Mouse (Mus musculus): Measurements from ENCODE around the gene Prrxl1. TPM values are rescaled to one million over a fixed set of nuclear protein-coding genes. Genes with fewer than 3 reads are reported as not detected.

The Prrxl1 gene
- total RNA-seq, 1 experiment from 2014 or later = not detected

GRCm38 (mm10) chr14:32696344-32696743, 97.1 kb downstream of the Prrxl1 start:
- no peak for ATAC-seq (ENCODE audit: extremely low read depth, insufficient number of reproducible peaks, low FRiP score, poor library complexity, severe bottlenecking)

- no peak for ATAC-seq (ENCODE audit: extremely low read depth, insufficient number of reproducible peaks, low FRiP score, poor library complexity, severe bottlenecking)
Observed at GRCm38 (mm10) chr14:32697774-32698173, 98.6 kb downstream of the Prrxl1 start.

DNA sequence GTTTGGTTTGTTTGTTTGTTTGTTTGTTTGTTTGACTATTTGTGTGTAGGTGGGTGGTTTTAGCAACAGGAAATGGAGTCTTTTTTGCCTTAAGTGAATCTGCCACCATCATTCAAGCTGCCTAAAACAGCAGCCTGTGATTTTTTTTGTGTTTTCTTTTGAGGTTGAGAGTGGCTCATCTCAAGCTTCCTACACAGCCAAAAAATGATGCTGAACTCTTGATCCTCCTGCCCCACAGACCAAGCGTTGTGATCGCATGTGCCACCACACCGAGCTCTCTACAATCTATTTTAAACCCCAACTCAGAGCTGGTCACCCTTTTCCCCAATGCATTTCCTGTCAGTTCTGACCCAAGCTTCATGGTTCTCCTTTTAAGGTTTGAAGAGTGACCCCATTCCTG, 99.3 kb downstream of the Prrxl1 start:
- ATAC-seq (ENCODE audit: extremely low read depth, insufficient number of reproducible peaks, low FRiP score, poor library complexity, severe bottlenecking) = no peak

Other genes starting within 250 kb of the Prrxl1 start
- not detected in 2 replicates for gene 1700024G13Rik, start 211.0 kb upstream of the Prrxl1 start, total RNA-seq (2017)
- not detected in 2 replicates for gene Slc18a3, start 134.6 kb upstream of the Prrxl1 start, total RNA-seq (2017)
- gene Chat, start 133.4 kb upstream of the Prrxl1 start, total RNA-seq (2017) = not detected in 2 replicates
- gene Ercc6, start 85.9 kb upstream of the Prrxl1 start, total RNA-seq (2017) = 28.4 and 33.1 TPM in 2 replicates
- 0.23 and 0.37 TPM in 2 replicates for gene 3425401B19Rik, start 85.9 kb downstream of the Prrxl1 start, total RNA-seq (2017)
- gene Tmem273, start 186.6 kb downstream of the Prrxl1 start, total RNA-seq (2017) = 1.1 and 6.1 TPM in 2 replicates
- not detected in 2 replicates for gene Fam170b, start 234.6 kb downstream of the Prrxl1 start, total RNA-seq (2017)